Mouse (Mus musculus): ENCODE data around the gene Tceal9. TPM values are rescaled to one million over a fixed set of nuclear protein-coding genes. Genes with fewer than 3 reads are reported as not detected.
"Not testable (repeated sequence)": the region's sequence is repeated elsewhere in the genome, so short reads cannot be mapped to it uniquely, and the experiment has no call there.

Tceal9 gene
- total RNA-seq (2021): 10 to 100 TPM; 23.4 to 29.8 TPM
- long read RNA-seq, experiment 1, transcript Tceal9-201 (3 exons, 1,019 nt): major isoform, 29 of 30 reads
- long read RNA-seq, experiment 1, partial matches to known transcripts: 0 of 30 reads
- long read RNA-seq, experiment 1, other reads (novel, unspliced or antisense): 1 of 30 reads
- long read RNA-seq, experiment 2, transcript Tceal9-201 (3 exons, 1,019 nt): major isoform, 20 of 20 reads
- long read RNA-seq, experiment 2, partial matches to known transcripts: 0 of 20 reads
- long read RNA-seq, experiment 2, other reads (novel, unspliced or antisense): 0 of 20 reads

GRCm38 (mm10) chrX:136244574-136245229 lies at the start of gene Tceal9:
TSS of gene Tceal9 (plus strand) at chrX:136245079.
- peak; percentile 55 for DNase-seq (ENCODE audit: low spot score)

GRCm38 (mm10) chrX:136195193-136195944 lies 49.5 kb upstream of the Tceal9 start:
- DNase-seq (ENCODE audit: low spot score): no peak

GRCm38 (mm10) chrX:136196873-136197272 lies 48.0 kb upstream of the Tceal9 start:
- peak; percentile 10 for DNase-seq (ENCODE audit: low spot score)

- no peak for DNase-seq (ENCODE audit: low spot score)
Observed at GRCm38 (mm10) chrX:136203257-136203656, 41.6 kb upstream of the Tceal9 start.

GRCm38 (mm10) chrX:136203664-136204066 lies 41.2 kb upstream of the Tceal9 start, which contains the start of gene Tceal5:
TSS of gene Tceal5 (minus strand) at chrX:136203876.
- peak; percentile 32 for DNase-seq (ENCODE audit: low spot score)

- no peak for DNase-seq (ENCODE audit: low spot score)
Observed at GRCm38 (mm10) chrX:136204406-136204805, 40.5 kb upstream of the Tceal9 start.

GRCm38 (mm10) chrX:136213396-136213795 lies 31.5 kb upstream of the Tceal9 start:
- DNase-seq (ENCODE audit: low spot score): no peak

- not testable (repeated sequence) for DNase-seq (ENCODE audit: low spot score)
Observed at GRCm38 (mm10) chrX:136214729-136215677, 29.9 kb upstream of the Tceal9 start, which contains the start of the genes Tceal7 and Bex1. TSS of gene Tceal7 (plus strand) at chrX:136214779. TSS of gene Bex1 (minus strand) at chrX:136215513.

GRCm38 (mm10) chrX:136216303-136216702 lies 28.6 kb upstream of the Tceal9 start:
- DNase-seq (ENCODE audit: low spot score): no peak

- peak; percentile 29 for DNase-seq (ENCODE audit: low spot score)
Observed at GRCm38 (mm10) chrX:136223714-136224113, 21.2 kb upstream of the Tceal9 start.

GRCm38 (mm10) chrX:136227768-136228167 lies 17.1 kb upstream of the Tceal9 start:
- DNase-seq (ENCODE audit: low spot score): no peak

GRCm38 (mm10) chrX:136238118-136238517 lies 6.8 kb upstream of the Tceal9 start:
- peak; percentile 16 for DNase-seq (ENCODE audit: low spot score)

- no peak for DNase-seq (ENCODE audit: low spot score)
Observed at GRCm38 (mm10) chrX:136243181-136243580, 1.7 kb upstream of the Tceal9 start.

GRCm38 (mm10) chrX:136245521-136246071 lies 717 bp downstream of the Tceal9 start:
- DNase-seq (ENCODE audit: low spot score): no peak

GRCm38 (mm10) chrX:136248811-136249210 lies 3.9 kb downstream of the Tceal9 start:
- no peak for DNase-seq (ENCODE audit: low spot score)

GRCm38 (mm10) chrX:136249671-136250070 lies 4.8 kb downstream of the Tceal9 start:
- DNase-seq (ENCODE audit: low spot score): no peak

GRCm38 (mm10) chrX:136252023-136252729 lies 7.3 kb downstream of the Tceal9 start:
- DNase-seq (ENCODE audit: low spot score): no peak

GRCm38 (mm10) chrX:136267720-136268119 lies 22.8 kb downstream of the Tceal9 start:
- no peak for DNase-seq (ENCODE audit: low spot score)

- no peak for DNase-seq (ENCODE audit: low spot score)
Observed at GRCm38 (mm10) chrX:136268173-136268572, 23.3 kb downstream of the Tceal9 start.

Measured in gastrocnemius, adult 18-20 months (tissue).